Mouse (Mus musculus): ENCODE results near the gene Nfix.
"Not testable (repeated sequence)": the region's sequence is repeated elsewhere in the genome, so short reads cannot be mapped to it uniquely, and the experiment has no call there.

Gene Nfix

GRCm38 (mm10) chr8:84698929-84699401, 101.2 kb downstream of the Nfix start:
- DNase-seq (ENCODE audit: low spot score) = no peak

GRCm38 (mm10) chr8:84698288-84698687, 101.9 kb downstream of the Nfix start:
- no peak for DNase-seq (ENCODE audit: low spot score)

- no peak for DNase-seq (ENCODE audit: low spot score)
Observed at GRCm38 (mm10) chr8:84697166-84698130, 102.7 kb downstream of the Nfix start.

GRCm38 (mm10) chr8:84695140-84695539, 105.0 kb downstream of the Nfix start:
- no peak for DNase-seq (ENCODE audit: low spot score)

- no peak for DNase-seq (ENCODE audit: low spot score)
Observed at GRCm38 (mm10) chr8:84693332-84693731, 106.8 kb downstream of the Nfix start.

DNA sequence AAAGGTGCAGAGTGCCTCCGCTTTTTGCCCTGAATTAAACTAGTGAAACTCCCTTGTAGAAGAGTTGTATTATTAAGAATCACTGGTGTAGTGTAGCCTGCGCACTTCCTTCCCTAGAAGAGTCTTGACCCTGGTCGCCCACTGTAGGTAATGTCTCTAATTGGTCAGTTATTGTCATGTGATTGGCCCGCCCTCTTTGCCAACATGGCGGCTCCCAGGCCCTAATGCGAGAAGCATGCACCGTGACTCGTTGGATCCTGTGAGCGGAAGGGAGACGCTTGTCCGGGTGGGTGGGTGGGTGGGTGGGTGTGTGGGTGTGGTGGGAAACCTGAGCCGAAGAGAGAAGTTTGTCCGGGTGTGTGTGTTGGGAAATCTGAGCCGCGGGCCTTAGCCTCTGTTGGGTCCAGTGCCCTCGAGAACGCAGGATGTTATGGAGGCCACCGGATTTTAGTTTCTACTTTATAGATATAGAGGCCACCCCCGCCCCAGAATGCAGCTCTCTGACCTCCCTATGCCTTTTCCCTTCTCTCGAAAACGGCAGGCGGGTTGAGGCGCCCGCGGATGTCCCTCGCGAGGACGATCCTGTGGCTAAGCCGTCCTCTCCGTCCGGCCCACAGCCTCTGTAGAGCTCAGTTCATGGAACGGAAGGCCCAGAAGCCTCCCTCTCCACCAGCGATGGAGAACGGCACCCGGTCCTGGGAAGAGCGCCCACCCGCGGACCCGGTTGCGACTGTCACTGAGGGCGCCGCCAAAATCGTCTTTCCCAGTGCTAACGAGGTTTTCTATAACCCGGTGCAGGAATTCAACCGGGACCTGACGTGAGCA, 110.8 kb downstream of the Nfix start:
- peak; percentile 79 for DNase-seq (ENCODE audit: low spot score)

- peak; percentile 78 for DNase-seq (ENCODE audit: low spot score)
Observed at GRCm38 (mm10) chr8:84687705-84688100, 112.4 kb downstream of the Nfix start, which contains the start of gene Nacc1. Nacc1 (minus strand) TSS chr8:84687862.

DNA sequence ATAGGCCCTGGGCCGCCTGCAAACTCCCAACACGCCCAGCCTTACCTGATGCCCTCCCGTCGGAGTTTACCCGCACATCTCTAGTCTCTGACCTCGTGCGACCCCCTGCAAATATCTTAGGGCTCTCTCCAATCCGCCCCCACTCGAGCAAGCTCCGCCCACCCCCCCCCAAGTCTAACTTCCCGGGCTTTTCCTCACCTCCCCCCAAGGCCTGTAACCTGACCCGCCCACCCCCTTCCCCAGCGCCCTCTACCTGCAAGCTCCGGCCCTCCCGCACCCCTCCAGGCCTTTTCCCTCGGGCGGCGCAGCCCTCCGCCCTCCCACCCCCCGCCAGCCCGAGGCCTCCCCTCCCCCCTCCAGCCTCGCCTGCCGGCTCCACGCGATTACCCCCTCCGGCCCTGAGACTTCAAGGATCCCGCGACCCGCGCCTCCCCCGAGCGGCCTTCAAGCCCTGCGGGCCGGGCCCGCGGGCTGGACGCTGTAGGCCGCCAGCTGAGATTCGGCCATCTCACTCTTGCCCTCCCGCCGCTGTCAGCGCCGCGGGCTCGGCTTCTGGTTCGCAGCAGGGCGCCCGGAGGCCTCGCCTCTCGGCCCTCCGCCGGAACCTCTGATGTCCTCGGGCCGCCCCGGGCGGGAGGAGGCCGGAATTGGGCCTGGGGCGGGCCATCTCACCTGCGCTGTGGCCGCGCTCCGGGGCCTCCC, 113.0 kb downstream of the Nfix start:
- no peak for DNase-seq (ENCODE audit: low spot score)

DNA sequence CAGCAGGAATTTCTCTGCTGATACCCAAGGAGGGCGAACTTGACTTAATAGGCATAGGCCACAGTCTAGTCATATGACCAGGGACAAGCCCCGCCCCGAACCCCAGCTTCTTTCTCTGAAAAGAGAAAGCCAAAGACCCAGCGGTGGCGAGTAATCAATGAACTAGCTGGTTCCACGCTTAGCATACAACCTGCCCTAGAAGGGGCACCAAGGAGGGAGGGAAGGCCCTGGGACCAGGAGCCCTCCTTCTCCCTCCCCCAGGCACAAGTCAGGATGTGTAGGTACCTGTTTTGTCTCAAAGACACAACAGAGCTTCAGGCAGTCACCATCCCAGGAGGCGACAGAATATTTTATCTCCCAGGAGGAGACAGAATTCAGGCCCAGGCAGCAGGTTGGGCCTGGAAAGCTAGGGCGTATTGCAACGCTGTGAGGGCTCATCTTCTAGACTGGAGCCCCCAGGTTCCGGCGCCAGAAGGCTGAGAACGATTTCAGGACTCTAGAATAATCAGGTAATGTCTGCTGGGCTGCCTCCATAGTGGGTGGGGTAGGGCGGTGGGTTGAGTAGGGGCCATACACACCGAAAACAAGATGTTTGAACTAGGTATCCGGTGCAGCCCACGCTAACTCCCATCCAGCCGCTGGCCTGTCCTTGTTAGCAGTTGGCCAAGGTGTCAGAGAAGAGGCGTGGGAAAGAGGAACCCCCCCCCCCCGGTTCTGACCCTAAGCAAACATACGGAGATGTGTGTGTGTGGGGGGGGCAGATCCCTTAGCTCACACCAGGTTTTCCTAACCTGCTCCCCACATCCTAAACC, 113.7 kb downstream of the Nfix start, which contains the start of gene Trmt1:
TSS of gene Trmt1 (plus strand) at position 117 of the 812 bp plus-strand sequence.
- peak; percentile 61 for DNase-seq (ENCODE audit: low spot score)

DNA sequence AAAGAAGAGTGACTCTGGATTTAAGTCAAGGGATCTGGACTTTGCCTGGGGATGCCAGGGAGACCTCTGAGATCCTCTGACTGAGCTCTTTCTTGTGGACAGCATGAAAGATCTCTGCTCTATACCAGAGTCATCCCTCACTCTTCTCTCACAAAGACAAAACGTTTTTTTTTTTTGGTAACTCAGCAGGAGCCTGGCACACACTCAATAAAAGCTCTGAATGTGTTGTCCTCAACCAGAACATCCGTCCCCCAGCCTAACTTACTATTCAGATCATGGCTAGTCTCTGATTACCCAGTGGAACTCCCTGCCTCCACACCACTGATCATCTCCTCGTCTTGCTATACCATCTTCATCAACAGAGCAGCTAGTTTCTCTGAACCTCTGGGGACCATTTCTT, 115.6 kb downstream of the Nfix start:
- no peak for DNase-seq (ENCODE audit: low spot score)

DNA sequence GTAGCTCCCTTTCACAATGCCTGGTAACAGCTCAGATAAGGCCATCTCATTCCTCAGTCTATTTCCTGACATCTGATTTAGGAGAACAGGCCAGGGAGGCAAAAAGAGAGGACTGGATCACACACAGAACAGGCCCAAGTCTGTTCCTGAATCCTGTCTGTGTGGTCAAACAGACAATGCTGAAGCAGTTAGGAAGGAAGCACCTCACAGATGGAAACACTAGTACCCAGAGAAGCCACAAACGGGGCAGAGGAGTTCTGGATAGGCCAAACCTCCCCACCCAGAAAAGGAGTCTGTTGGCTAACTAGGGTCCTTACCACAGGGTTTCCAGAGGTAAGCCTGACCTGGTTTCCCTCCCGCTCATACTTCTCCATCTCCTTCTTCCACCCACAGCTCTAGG, 117.9 kb downstream of the Nfix start:
- no peak for DNase-seq (ENCODE audit: low spot score)

GRCm38 (mm10) chr8:84681476-84681875, 118.7 kb downstream of the Nfix start:
- DNase-seq (ENCODE audit: low spot score) = no peak

DNA sequence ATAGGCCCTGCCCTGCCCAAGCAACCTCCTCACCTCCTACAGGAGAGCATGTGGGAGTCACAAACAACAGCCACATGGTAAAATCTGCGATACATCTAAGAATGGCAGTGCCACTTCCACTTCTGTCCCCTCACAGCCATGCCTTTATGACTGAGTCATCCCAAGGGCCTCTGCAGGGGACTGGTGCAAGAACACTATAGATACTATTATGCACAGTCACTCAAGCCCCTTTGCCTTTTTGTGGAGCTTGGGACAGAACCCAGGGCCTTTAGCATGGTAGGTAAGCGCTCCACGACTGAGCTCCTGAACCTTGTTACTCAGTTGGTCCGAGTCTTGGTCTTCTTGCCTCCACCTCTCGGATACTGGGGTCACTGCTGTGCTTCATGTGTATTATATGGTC, 122.8 kb downstream of the Nfix start:
- no peak for DNase-seq (ENCODE audit: low spot score)

- DNase-seq (ENCODE audit: low spot score) = not testable (repeated sequence)
Observed at GRCm38 (mm10) chr8:84670295-84671006, 129.7 kb downstream of the Nfix start.

GRCm38 (mm10) chr8:84668731-84669485, 131.2 kb downstream of the Nfix start:
- DNase-seq (ENCODE audit: low spot score) = no peak

- DNase-seq (ENCODE audit: low spot score) = no peak
Observed at GRCm38 (mm10) chr8:84668081-84668480, 132.1 kb downstream of the Nfix start.

GRCm38 (mm10) chr8:84665385-84665893, 134.7 kb downstream of the Nfix start:
- DNase-seq (ENCODE audit: low spot score) = no peak

- peak; percentile 49 for DNase-seq (ENCODE audit: low spot score)
Observed at GRCm38 (mm10) chr8:84664566-84665384, 135.4 kb downstream of the Nfix start.
